Mouse (Mus musculus) frontal cortex, postnatal 25 days (tissue): ENCODE measurements around the gene C130060K24Rik.

Source experiments
- DNase-seq, 2 experiments: peaks; one replicate each; pipeline ENCODE4 v3.0.0; 2022; ENCODE audit warnings: low spot score in 2 of 2

Gene C130060K24Rik

GRCm38 (mm10) chr6:65380918-65381772 is at the start of gene C130060K24Rik:
C130060K24Rik (plus strand) TSS chr6:65381105.
- DNase-seq: no peak

GRCm38 (mm10) chr6:65334246-65334645 is 46.7 kb upstream of the C130060K24Rik start:
- DNase-seq: no peak

- DNase-seq: no peak
Measured at GRCm38 (mm10) chr6:65339391-65339790, 41.5 kb upstream of the C130060K24Rik start.

GRCm38 (mm10) chr6:65341360-65341759 is 39.5 kb upstream of the C130060K24Rik start:
- no peak for DNase-seq

- DNase-seq: no peak
Measured at GRCm38 (mm10) chr6:65347736-65348135, 33.2 kb upstream of the C130060K24Rik start.

GRCm38 (mm10) chr6:65348255-65348654 is 32.6 kb upstream of the C130060K24Rik start:
- no peak for DNase-seq

- no peak for DNase-seq
Measured at GRCm38 (mm10) chr6:65351622-65352021, 29.3 kb upstream of the C130060K24Rik start.

GRCm38 (mm10) chr6:65375918-65376317 is 5.0 kb upstream of the C130060K24Rik start:
- no peak for DNase-seq

- DNase-seq: no peak
Measured at GRCm38 (mm10) chr6:65421888-65422287, 41.0 kb downstream of the C130060K24Rik start.

GRCm38 (mm10) chr6:65427065-65427464 is 46.2 kb downstream of the C130060K24Rik start:
- peak in 1 of 2 experiments; percentile 6 for DNase-seq

GRCm38 (mm10) chr6:65433159-65433558 is 52.3 kb downstream of the C130060K24Rik start:
- DNase-seq: no peak

- no peak for DNase-seq
Measured at GRCm38 (mm10) chr6:65453465-65453864, 72.6 kb downstream of the C130060K24Rik start.

GRCm38 (mm10) chr6:65465294-65465693 is 84.4 kb downstream of the C130060K24Rik start:
- DNase-seq: no peak

- DNase-seq: no peak
Measured at GRCm38 (mm10) chr6:65470320-65470719, 89.4 kb downstream of the C130060K24Rik start.

- DNase-seq: no peak
Measured at GRCm38 (mm10) chr6:65472455-65472854, 91.5 kb downstream of the C130060K24Rik start.

GRCm38 (mm10) chr6:65498786-65499185 is 117.9 kb downstream of the C130060K24Rik start:
- no peak for DNase-seq
